Mouse (Mus musculus) neural tube, embryonic 14.5 days (tissue): ENCODE results near the gene Cnot2. TPM values are rescaled to one million over a fixed set of nuclear protein-coding genes. Genes with fewer than 3 reads are reported as not detected.

Experiments
- ATAC-seq: fragments of 200-750 bp; cut with Nextera tagmentation; 2 replicates; pipeline ENCODE4 v1.8.0; 2017; ENCODE audit warnings: low read depth, mild to moderate bottlenecking, moderate TSS enrichment, moderate library complexity
- H3K27ac ChIP-seq: fragments of 300-500 bp; sonication (generic); 2 replicates; pipeline ENCODE4 v1.5.1; 2014; ENCODE audit warnings: low read depth, mild to moderate bottlenecking, control low read depth, low read length, moderate library complexity, mixed read lengths
- H3K27me3 ChIP-seq: fragments of 300-500 bp; sonication (generic); 2 replicates; pipeline ENCODE4 v1.6.1; 2014; ENCODE audit warnings: low read length; ENCODE audit not compliant: control insufficient read depth, insufficient read depth
- H3K36me3 ChIP-seq: fragments of 300-500 bp; sonication (generic); 2 replicates; pipeline ENCODE4 v1.6.1; 2014; ENCODE audit warnings: low read length, mixed read lengths; ENCODE audit not compliant: control insufficient read depth, insufficient read depth
- H3K4me1 ChIP-seq: fragments of 300-500 bp; sonication (generic); 2 replicates; pipeline ENCODE4 v1.6.1; 2014; ENCODE audit warnings: low read length; ENCODE audit not compliant: control insufficient read depth, insufficient read depth
- H3K4me2 ChIP-seq: fragments of 300-500 bp; sonication (generic); 2 replicates; pipeline ENCODE4 v1.6.1; 2014; ENCODE audit warnings: mild to moderate bottlenecking, low read depth, low read length, control low read depth
- H3K4me3 ChIP-seq: fragments of 300-500 bp; sonication (generic); 2 replicates; pipeline ENCODE4 v1.5.1; 2014; ENCODE audit warnings: low read depth, low read length, control low read depth, mixed read lengths
- H3K9ac ChIP-seq: fragments of 300-500 bp; sonication (generic); replicated peaks from 2 replicates; pipeline ENCODE4 v1.6.1; 2014; ENCODE audit warnings: low read depth, mild to moderate bottlenecking, control low read depth, low read length, mixed read lengths
- H3K9me3 ChIP-seq: fragments of 300-500 bp; sonication (generic); 2 replicates; pipeline ENCODE4 v1.6.1; 2016; ENCODE audit warnings: low read length; ENCODE audit not compliant: control insufficient read depth
- WGBS: fragments of 180-500 bp; shearing (Covaris S2); extraction: QIAGEN DNeasy Blood & Tissue Kit; methylation state at CpG from one replicate; pipeline ENCODE4 v1.1.7; 2014; 5-methylcytosine and 5-hydroxymethylcytosine counted together
- polyA plus RNA-seq: library from polyadenylated mRNA; unstranded; fragments of >200 nt; fragmentation: Nextera tagmentation; extraction: Ambion mirVana; gene quantifications from 2 replicates; pipeline ENCODE4 v1.2.1, GENCODE M21; 2014

The Cnot2 gene
- polyA plus RNA-seq, 1 experiment from 2014 or later = 103 TPM

DNA sequence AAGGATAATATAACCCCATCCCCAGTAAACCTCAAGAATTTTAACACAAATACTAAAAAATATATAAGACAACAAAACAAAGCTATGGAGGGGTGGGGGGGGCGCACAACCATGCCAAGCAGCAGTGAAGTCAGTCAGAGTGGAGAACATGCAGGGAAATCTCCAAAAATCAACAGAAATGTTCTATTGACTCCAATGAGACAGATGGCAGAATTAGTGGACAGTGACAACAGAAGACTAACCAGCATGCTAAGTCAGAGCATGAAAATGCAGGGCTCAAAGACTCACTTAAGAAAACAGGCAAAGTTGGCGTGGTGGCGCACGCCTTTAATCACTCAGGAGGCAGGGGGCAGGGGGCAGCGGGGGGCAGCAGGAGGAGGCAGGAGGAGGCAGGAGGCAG is 40.6 kb downstream of the Cnot2 start:
- no peak overlapping the region for H3K4me3 ChIP-seq
- WGBS = 63% methylated on average over 5 of the region's 5 CpGs
- no peaks in the 10 kb centered on the region for H3K4me1 ChIP-seq
- H3K27ac ChIP-seq = no peak overlapping the region
- H3K4me2 ChIP-seq = no peak overlapping the region
- H3K9ac ChIP-seq = no peak overlapping the region
- H3K9me3 ChIP-seq = no peaks in the 10 kb centered on the region
- H3K27me3 ChIP-seq = no peaks in the 10 kb centered on the region
- H3K36me3 ChIP-seq = no peaks in the 10 kb centered on the region
- ATAC-seq = no peak

DNA sequence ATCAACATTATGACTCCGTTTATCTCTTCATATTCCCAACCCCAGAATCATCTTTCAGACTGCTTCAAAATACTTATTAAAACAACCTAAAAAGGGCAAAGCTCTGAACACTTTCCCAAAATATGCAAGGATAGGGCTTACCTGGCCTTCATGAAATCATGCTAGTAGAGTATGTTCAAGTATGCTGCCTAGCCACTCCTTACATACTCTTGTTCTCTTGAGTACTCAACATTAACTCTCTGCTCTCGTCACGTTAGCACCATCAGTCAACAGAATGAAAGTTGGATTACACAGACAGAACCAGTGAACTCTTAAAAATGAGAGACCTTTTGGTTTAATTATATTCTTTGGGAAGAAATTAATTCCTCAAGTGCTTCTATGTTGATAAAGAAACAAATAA is 43.8 kb downstream of the Cnot2 start:
- no peak for ATAC-seq

DNA sequence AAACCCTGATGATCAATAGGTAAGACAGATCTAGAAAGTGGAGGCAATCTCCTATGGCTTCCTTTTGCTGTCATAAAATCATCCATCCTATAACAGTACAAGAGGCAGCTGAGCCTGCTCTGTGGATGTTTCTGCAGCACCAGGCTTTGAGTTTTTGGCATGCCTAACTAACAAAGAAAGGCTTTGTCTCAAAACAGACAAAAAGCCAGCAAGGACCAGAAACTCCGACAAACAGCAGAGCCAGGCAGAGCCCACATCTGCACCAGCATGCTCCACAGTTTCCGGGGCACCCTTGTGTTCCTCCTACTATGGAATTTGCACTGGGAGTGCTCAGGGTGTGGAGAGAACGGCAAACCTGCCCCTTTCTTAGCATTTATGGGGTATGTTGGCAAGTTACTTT is 47.0 kb downstream of the Cnot2 start:
- Histone ChIP-seq H3K9me3 (no peaks in the 10 kb centered on the region), H3K36me3 (no peaks in the 10 kb centered on the region), H3K4me3 (no peak overlapping the region), H3K27me3 (no peaks in the 10 kb centered on the region), H3K4me1 (no peaks in the 10 kb centered on the region; the same call in 1 of the 2 replicates), H3K4me2 (no peak overlapping the region), H3K27ac (no peak overlapping the region; the same call in 1 of the 2 replicates), H3K9ac (no peak overlapping the region)
- no peak for ATAC-seq
- WGBS = 8% methylated on average over 3 of the region's 3 CpGs

More for the DNA sequence above, 43.8 kb downstream of the Cnot2 start:
- H3K4me2 ChIP-seq = no peak overlapping the region
- no peak overlapping the region for H3K9ac ChIP-seq
- H3K4me1 ChIP-seq = no peaks in the 10 kb centered on the region; the same call in 1 of the 2 replicates
- no peaks in the 10 kb centered on the region for H3K9me3 ChIP-seq
- no peaks in the 10 kb centered on the region for H3K36me3 ChIP-seq
- 90% methylated on average over 3 of the region's 3 CpGs for WGBS
- no peak overlapping the region for H3K27ac ChIP-seq
- no peaks in the 10 kb centered on the region for H3K27me3 ChIP-seq
- no peak overlapping the region for H3K4me3 ChIP-seq

DNA sequence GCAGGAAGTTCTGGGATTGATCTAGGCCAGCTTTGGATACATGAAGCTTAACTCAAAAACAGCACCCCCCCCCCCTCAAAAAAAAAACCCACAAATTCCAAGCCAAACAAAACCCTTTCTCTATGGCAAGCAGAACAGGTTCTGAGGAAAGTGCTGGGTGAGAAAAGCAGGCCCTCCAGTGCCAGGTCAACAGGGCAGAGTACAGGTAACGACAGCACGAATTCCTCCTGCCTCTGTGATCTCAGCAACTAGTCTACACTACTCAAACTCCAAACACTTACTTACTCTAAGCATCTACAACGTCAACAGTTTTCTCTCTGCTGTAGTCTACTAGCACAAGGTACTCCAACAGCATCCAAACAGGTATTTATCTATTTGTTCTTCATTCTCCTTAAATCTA is 48.8 kb downstream of the Cnot2 start:
- no peak overlapping the region for H3K9ac ChIP-seq
- no peak overlapping the region for H3K4me2 ChIP-seq
- WGBS = 92% methylated on average over 3 of the region's 3 CpGs
- no peak for ATAC-seq
- no peaks in the 10 kb centered on the region for H3K9me3 ChIP-seq
- H3K36me3 ChIP-seq = no peaks in the 10 kb centered on the region
- no peak overlapping the region for H3K27ac ChIP-seq
- no peaks in the 10 kb centered on the region; the same call in 1 of the 2 replicates for H3K4me1 ChIP-seq
- no peak overlapping the region for H3K4me3 ChIP-seq
- H3K27me3 ChIP-seq = no peaks in the 10 kb centered on the region

DNA sequence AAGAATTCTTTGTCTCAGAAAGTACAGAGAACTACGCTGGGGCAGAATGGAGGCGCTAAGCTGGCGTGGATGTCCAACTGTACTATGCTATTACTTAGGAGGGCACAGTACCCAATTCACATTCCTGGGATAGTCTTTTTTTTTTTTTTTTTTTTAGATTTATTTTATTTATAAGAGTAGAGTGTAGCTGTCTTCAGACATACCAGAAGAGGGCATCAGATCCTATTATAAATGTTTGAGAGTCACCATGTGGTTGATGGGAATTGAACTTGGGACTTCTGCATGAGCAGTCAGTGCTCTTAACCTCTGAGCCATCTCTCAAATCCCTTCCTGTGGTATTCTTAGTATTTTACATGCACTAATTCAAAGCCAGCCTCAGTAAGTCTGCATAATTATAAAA is 50.2 kb downstream of the Cnot2 start:
- H3K4me1 ChIP-seq = no peaks in the 10 kb centered on the region; the same call in 1 of the 2 replicates
- H3K4me3 ChIP-seq = no peak overlapping the region
- H3K9ac ChIP-seq = no peak overlapping the region
- no peaks in the 10 kb centered on the region for H3K9me3 ChIP-seq
- ATAC-seq = no peak
- H3K27me3 ChIP-seq = no peaks in the 10 kb centered on the region
- WGBS = 98% methylated on average over 3 of the region's 3 CpGs
- no peak overlapping the region for H3K27ac ChIP-seq
- no peaks in the 10 kb centered on the region for H3K36me3 ChIP-seq
- no peak overlapping the region for H3K4me2 ChIP-seq

DNA sequence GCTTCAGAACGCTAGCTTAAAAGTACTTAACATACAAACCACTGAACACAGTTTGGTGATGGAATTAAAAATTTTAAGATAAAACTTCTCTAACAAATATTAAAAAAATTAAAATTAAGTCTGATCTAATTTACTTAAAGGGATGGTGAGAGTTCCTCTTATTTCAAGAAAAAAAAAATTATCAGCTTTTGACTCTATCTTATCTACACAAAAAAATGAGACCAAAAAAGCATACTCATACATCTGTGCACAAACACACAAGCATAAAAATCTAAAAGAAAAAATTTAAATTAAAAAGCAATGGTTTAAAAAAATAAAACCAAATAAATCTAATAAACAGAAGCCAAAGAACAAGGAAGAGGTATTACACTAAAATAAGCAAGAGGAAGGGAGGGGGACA is 61.7 kb downstream of the Cnot2 start:
- Histone ChIP-seq H3K4me3 (no peak overlapping the region), H3K36me3 (no peaks in the 10 kb centered on the region), H3K9me3 (no peaks in the 10 kb centered on the region), H3K9ac (no peak overlapping the region), H3K4me2 (no peak overlapping the region), H3K4me1 (no peaks in the 10 kb centered on the region), H3K27me3 (no peaks in the 10 kb centered on the region), H3K27ac (no peak overlapping the region)
- no peak for ATAC-seq
- 91% methylated on average over 1 of the region's 1 CpGs for WGBS

DNA sequence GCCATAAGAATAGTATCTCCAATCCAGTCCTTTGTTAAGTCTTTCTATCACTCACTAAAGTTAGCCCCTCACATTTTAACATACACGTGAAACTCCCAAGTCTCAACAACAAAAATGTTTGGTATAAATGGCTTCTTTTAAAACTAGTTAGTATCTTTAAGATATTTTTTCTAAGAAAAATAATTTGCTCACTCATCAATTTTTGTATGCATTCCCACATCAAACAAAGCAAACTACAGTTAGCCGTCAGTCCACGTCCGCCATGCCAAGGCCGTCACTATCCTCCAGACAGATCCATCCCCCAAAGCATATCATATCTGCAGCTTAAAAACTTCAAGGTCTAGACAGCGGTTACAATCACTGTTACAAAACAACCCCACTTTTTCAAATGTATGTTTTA is 65.7 kb downstream of the Cnot2 start:
- Histone ChIP-seq H3K9me3 (no peaks in the 10 kb centered on the region), H3K27me3 (no peaks in the 10 kb centered on the region), H3K4me1 (no peaks in the 10 kb centered on the region), H3K36me3 (no peaks in the 10 kb centered on the region), H3K27ac (no peak overlapping the region), H3K4me3 (no peak overlapping the region), H3K4me2 (no peak overlapping the region), H3K9ac (no peak overlapping the region)
- WGBS = 94% methylated on average over 6 of the region's 6 CpGs
- no peak for ATAC-seq

DNA sequence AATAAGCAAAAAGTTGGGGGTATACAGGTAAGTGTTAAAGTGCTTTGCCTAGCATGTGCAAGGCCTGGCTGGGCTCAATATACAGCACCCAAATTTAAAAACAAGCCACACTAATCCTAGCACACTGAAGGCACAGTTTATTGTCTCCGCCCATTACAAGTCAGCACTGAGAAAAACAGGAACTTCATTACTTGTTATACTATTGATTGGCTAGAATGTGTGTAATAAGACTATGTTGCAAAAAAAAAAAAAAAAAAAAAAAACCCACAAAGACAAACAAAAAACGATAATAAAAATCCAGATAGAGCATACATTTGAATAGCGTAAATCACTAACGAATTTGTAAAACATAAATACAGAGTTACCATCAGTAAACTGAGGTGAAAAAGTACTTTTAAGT is 66.2 kb downstream of the Cnot2 start:
- Histone ChIP-seq H3K36me3 (no peaks in the 10 kb centered on the region), H3K4me1 (no peaks in the 10 kb centered on the region), H3K9ac (no peak overlapping the region), H3K4me3 (no peak overlapping the region), H3K9me3 (no peaks in the 10 kb centered on the region), H3K4me2 (no peak overlapping the region), H3K27ac (no peak overlapping the region), H3K27me3 (no peaks in the 10 kb centered on the region)
- WGBS = 99% methylated on average over 4 of the region's 4 CpGs
- no peak for ATAC-seq

DNA sequence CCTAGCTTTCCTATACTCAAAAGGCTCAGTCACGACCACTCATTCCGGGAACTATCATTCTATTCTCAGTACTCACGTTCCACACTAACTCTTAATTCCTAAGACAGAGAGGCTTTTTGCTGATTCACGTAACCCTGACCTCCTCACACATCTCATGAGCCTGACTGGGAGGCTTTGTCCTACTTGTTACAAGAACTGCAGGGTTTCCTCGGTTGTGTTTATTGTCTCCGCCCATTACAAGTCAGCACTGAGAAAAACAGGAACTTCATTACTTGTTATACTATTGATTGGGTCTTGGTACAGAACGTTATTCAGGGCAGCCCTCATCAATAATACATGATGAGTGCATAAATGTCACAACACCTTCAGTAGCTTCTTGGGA is 68.1 kb downstream of the Cnot2 start:
- Histone ChIP-seq H3K27ac (no peak overlapping the region), H3K4me1 (no peaks in the 10 kb centered on the region), H3K27me3 (no peaks in the 10 kb centered on the region), H3K4me3 (no peak overlapping the region), H3K36me3 (no peaks in the 10 kb centered on the region), H3K9me3 (no peaks in the 10 kb centered on the region), H3K4me2 (no peak overlapping the region), H3K9ac (no peak overlapping the region)
- WGBS = 40% methylated on average over 7 of the region's 7 CpGs
- ATAC-seq = no peak
